Mouse (Mus musculus) gastrocnemius, adult 2 months (tissue): Measurements from ENCODE around the gene Gabrr2. TPM values are rescaled to one million over a fixed set of nuclear protein-coding genes. Genes with fewer than 3 reads are reported as not detected.

Source experiments
- DNase-seq: peaks from one replicate; pipeline ENCODE4 v3.0.0; 2022
- H3K27ac ChIP-seq: fragments of 200-600 bp; 2 replicates; pipeline ENCODE4 v1.8.1; 2022; ENCODE audit warnings: mild to moderate bottlenecking
- H3K4me3 ChIP-seq: fragments of 200-600 bp; 2 replicates; pipeline ENCODE4 v1.8.1; 2022; ENCODE audit warnings: mild to moderate bottlenecking, moderate library complexity
- CTCF ChIP-seq: fragments of 200-600 bp; IDR thresholded peaks from 2 replicates; pipeline ENCODE4 v1.8.1; 2022; ENCODE audit warnings: antibody characterized with exemption, mild to moderate bottlenecking, moderate library complexity
- intact Hi-C: fragments of 180-260 bp; cut with DNase I; formaldehyde crosslinking; loops from one replicate; pipeline ENCODE4 v1.15.1; 2025
- total RNA-seq, 2 experiments: library from RNA; stranded (reverse); gene quantifications; 2 replicates each; pipeline ENCODE4 v1.2.3; 2021

The Gabrr2 gene
- total RNA-seq, 2 experiments from 2014 or later = 2.8 to 4.7 TPM

GRCm38 (mm10) chr4:33052650-33053049, 10.1 kb upstream of the Gabrr2 start:
- no peak overlapping the region for H3K4me3 ChIP-seq
- H3K27ac ChIP-seq = no peak overlapping the region
- no peak for TF ChIP-seq CTCF
- intact Hi-C loops = no loop called here
- no peak for DNase-seq

GRCm38 (mm10) chr4:33054426-33054825, 8.4 kb upstream of the Gabrr2 start:
- intact Hi-C loops = no loop called here
- no peak for TF ChIP-seq CTCF
- Histone ChIP-seq H3K4me3 (no peak overlapping the region), H3K27ac (peak overlapping the region; percentile 38)
- DNase-seq = no peak

GRCm38 (mm10) chr4:33056317-33056716, 6.5 kb upstream of the Gabrr2 start:
- intact Hi-C loops = no loop called here
- no peak overlapping the region for H3K4me3 ChIP-seq
- no peak for TF ChIP-seq CTCF
- DNase-seq = peak; percentile 49
- peak overlapping the region; percentile 89 for H3K27ac ChIP-seq

DNA sequence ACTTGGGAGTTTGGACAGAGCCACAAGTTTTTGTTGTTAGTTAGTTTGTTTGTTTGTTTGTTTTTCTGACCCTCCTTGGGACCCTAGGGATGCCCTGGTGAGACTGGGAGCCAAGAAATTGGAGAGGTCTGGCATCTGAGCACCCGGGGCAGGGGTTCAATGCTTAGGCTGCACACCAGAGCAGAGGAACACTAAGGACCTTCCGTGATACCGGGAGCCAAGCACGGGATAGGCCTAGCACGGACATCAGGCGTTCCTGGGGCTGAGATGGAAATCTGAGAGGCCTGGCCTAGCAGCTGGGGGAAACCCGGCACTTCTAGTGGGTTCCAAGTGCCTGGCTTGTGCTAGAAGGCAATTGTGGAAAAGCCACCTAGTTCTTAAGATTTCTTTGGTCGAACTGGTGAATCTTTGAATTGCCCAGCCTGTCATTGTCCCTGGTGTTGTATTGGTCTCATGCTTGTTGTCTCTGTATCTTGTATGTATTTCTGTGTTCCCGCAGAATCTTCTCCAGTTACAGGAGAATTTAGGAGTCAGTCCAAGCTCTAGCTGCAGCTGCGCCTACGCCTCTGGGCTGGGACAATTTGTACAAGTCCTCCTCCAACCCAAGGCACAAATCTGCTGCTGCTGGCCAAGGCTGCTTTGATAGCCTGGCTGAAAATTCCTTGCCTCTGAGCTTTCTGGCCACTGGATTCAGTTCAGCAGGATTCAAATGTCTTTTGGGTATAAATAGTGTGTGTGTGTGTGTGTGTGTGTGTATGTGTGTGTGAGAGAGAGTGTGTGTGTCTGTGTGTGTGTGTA, 4.7 kb upstream of the Gabrr2 start:
- intact Hi-C loops = loop anchor here (2.0 kb wide), 1 partner anchor 27 kb away; the partner anchor contains the start of gene Ube2j1
- DNase-seq = peak; percentile 89
- no peak for TF ChIP-seq CTCF
- Histone ChIP-seq H3K4me3 (0 out of 2 replicates have a peak overlapping the region, but pooled peaks have one; percentile 11), H3K27ac (peak overlapping the region; percentile 95)

DNA sequence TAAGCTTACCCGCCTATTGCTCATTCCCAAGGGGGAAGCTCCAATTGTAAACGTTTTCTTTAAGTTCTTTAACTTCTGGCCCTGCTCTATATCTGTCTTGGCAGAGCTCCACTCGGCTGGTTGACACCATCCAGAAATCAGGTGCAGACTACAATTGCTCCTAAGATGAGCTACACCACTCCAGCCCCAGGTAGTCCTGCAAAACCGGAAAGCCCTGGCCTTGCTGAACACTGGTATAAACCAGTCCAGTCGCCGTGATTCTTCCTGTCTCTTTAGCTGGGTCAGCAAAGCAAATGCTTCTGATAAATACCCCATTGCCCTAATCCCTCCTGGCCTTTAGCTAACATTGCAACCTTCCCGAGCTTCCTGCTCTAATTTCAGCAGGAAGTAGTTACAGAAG, 1.6 kb upstream of the Gabrr2 start:
- TF ChIP-seq CTCF = no peak

DNA sequence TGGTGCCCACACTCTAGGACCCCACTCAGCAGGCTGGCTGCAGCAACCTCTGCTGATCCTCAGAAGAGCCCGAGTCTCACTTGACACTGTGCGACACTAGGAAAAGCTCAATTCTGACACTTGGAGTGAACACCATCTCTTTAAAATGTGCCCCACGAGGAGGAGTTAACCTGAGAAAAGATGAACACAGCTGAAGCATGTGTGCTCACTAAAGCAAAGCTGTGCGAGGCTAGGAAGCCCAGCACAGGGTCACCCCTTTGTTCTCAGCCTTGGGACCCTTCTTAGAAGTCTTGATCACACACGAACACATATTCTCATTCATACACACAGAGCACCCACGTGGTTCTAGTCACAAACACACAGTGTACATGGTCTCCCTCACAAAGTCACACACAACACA, 2.2 kb downstream of the Gabrr2 start:
- no peak for DNase-seq
- no peak for TF ChIP-seq CTCF
- no peak overlapping the region for H3K27ac ChIP-seq
- no peak overlapping the region for H3K4me3 ChIP-seq
- intact Hi-C loops = loop anchor here (5.0 kb wide), 1 partner anchor 52 kb away; no protein-coding TSS in a partner anchor

More for the DNA sequence above, 1.6 kb upstream of the Gabrr2 start:
- intact Hi-C loops = no loop called here
- Histone ChIP-seq H3K4me3 (no peak overlapping the region), H3K27ac (peak overlapping the region; percentile 95)
- DNase-seq = no peak

DNA sequence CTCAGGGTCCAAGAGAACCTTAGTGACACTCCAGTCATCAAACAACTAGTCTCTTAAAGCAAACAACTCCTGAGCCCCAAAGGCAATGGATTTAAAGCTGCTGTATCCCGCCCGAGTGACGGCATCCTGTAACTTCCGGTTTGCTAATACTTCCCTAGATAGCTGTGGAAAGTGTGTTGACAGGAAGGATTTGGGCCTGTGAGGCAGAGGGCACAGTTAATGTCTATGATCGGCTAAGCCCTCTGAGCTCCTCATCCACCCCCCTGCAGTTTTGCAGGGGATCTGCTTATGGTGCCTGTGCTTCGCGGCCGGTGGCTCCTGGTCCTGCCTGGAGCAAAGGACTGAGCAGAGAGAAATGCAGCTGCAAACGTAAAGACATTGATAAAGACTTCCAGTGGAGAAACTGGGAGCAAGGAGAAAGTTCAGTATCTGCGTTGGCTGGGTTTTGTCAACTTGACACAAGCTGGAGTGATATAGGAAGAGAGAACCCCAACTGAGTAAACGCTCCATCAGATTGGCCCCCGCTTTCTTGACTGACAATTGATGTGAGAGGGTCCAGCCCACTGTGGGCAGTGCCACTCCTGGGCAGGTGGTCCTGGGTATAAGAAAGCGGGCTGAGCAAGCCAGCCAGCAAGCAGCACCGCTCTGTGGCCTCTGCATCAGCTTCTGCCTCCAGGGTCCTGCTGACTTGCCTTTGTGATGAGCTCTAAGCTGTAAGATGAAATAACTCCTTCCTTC, 3.6 kb downstream of the Gabrr2 start:
- intact Hi-C loops = loop anchor here (5.0 kb wide), 1 partner anchor 51 kb away; no protein-coding TSS in a partner anchor
- H3K4me3 ChIP-seq = no peak overlapping the region
- no peak for TF ChIP-seq CTCF
- no peak overlapping the region for H3K27ac ChIP-seq
- DNase-seq = no peak

DNA sequence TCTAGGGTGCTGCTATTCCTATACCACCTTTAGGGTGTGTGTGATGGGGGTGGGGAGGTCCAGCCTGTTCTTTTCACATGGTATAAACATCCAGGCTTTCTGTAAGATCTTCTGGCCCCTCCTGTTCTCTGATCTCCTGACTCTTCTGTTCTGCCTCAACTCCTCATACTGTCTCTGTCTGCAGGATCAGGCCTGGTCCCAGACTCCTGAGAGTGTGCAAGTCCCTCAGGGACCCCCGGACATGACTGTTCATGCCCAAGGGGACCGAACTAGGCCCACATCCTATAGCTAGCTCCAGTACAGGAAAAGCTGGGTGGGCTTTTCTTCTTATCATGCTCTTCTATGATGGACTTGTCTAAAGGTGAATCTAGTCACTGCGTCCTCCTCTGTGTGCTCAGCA, 4.5 kb downstream of the Gabrr2 start:
- TF ChIP-seq CTCF = no peak
- H3K27ac ChIP-seq = no peak overlapping the region
- no peak for DNase-seq
- intact Hi-C loops = loop anchor here (5.0 kb wide), 1 partner anchor 50 kb away; no protein-coding TSS in a partner anchor
- H3K4me3 ChIP-seq = no peak overlapping the region

DNA sequence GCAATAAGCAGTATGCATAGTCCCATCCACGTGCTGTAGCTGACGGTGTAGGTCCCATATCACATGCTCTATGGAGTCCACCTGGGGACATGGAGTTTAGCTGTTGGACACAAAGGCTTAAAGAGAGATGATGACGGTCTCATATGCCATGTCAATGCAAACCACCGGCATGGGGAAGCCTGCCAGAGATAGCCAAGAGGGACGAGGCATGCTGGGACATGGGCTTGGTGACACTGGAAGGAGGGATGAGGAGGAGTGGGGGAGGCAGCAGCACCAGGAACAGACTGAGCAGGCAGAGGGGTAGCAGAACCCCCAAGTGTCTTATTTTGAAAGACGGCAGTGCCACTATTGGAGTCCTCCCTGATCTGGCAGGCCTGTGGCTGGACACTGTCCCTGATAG, 5.0 kb downstream of the Gabrr2 start:
- Histone ChIP-seq H3K27ac (no peak overlapping the region), H3K4me3 (no peak overlapping the region)
- no peak for TF ChIP-seq CTCF
- intact Hi-C loops = loop anchor here (5.0 kb wide), 1 partner anchor 49 kb away; no protein-coding TSS in a partner anchor
- DNase-seq = no peak

DNA sequence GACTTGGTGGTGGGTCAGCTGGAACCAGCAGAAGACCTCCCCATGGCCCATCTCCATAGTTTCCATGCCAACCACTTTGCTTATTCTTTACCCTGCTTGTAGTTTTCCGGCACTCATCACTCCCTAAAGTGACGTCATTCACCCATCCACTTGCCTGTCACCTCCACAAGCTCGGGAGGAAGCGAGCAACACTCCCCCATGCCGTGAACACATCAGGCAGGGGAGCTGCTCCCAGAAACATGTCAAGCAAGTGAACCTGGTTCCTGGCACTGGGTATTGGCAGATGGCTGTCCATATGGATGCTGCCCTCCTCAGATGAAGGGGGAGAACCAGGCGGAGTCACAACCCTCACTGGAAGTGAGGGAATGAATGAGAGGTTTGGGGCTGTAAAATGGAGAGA, 6.1 kb downstream of the Gabrr2 start:
- DNase-seq = no peak
- Histone ChIP-seq H3K27ac (no peak overlapping the region), H3K4me3 (no peak overlapping the region)
- no peak for TF ChIP-seq CTCF
- intact Hi-C loops = loop anchor here (5.0 kb wide), 1 partner anchor 48 kb away; no protein-coding TSS in a partner anchor

- intact Hi-C loops = no loop called here
Observed at GRCm38 (mm10) chr4:33070326-33070725, 7.5 kb downstream of the Gabrr2 start.

GRCm38 (mm10) chr4:33071337-33071736, 8.5 kb downstream of the Gabrr2 start:
- intact Hi-C loops = no loop called here
- no peak overlapping the region for H3K4me3 ChIP-seq
- TF ChIP-seq CTCF = no peak
- DNase-seq = peak; percentile 3
- no peak overlapping the region for H3K27ac ChIP-seq

More at GRCm38 (mm10) chr4:33070326-33070725, 7.5 kb downstream of the Gabrr2 start:
- no peak for DNase-seq
- H3K4me3 ChIP-seq = no peak overlapping the region
- no peak overlapping the region for H3K27ac ChIP-seq
- no peak for TF ChIP-seq CTCF
